Mouse (Mus musculus) CH12.LX (cell line): ENCODE data around the gene Plxna1.

Experiments used
- CHD2 ChIP-seq: IDR thresholded peaks from 2 replicates; pipeline ENCODE4 v1.6.1; 2011; ENCODE audit warnings: low read length, improper control_type of control experiment
- CTCF ChIP-seq, 2 experiments: IDR thresholded peaks in 1 of 2; conservative IDR thresholded peaks in 1 of 2; 2 replicates each; pipeline ENCODE4 v1.5.1; 2011 to 2012; ENCODE audit warnings: low read depth in 2 of 2, low read length in 2 of 2, improper control_type of control experiment in 1 of 2, inconsistent platforms in 1 of 2, mild to moderate bottlenecking in 1 of 2, moderate library complexity in 1 of 2
- E2F4 ChIP-seq: IDR thresholded peaks from 2 replicates; pipeline ENCODE4 v1.6.1; 2011; ENCODE audit warnings: low read depth, low read length, improper control_type of control experiment; ENCODE audit not compliant: insufficient replicate concordance
- EP300 ChIP-seq: IDR thresholded peaks from 2 replicates; pipeline ENCODE4 v1.6.1; 2011; ENCODE audit warnings: low read length, improper control_type of control experiment
- ETS1 ChIP-seq: conservative IDR thresholded peaks from 2 replicates; pipeline ENCODE4 v1.6.1; 2012; ENCODE audit warnings: low read depth, mild to moderate bottlenecking, inconsistent platforms, low read length, improper control_type of control experiment, moderate library complexity
- JUN ChIP-seq: IDR thresholded peaks from 2 replicates; pipeline ENCODE4 v1.6.1; 2011; ENCODE audit warnings: low read depth, mild to moderate bottlenecking, low read length, improper control_type of control experiment, moderate library complexity; ENCODE audit not compliant: insufficient read depth
- MAFK ChIP-seq: IDR thresholded peaks from 2 replicates; pipeline ENCODE4 v1.6.1; 2011; ENCODE audit warnings: low read length, improper control_type of control experiment; ENCODE audit not compliant: insufficient replicate concordance
- MEF2A ChIP-seq: IDR thresholded peaks from 2 replicates; pipeline ENCODE4 v1.6.1; 2014; ENCODE audit warnings: low read depth, mild to moderate bottlenecking, inconsistent platforms, low read length, improper control_type of control experiment, borderline replicate concordance
- POLR2A ChIP-seq: IDR thresholded peaks from 2 replicates; pipeline ENCODE4 v1.6.1; 2011; ENCODE audit warnings: low read depth, mild to moderate bottlenecking, improper control_type of control experiment, low read length
- USF1 ChIP-seq: IDR thresholded peaks from 2 replicates; pipeline ENCODE4 v1.6.1; 2014; ENCODE audit warnings: low read depth, mild to moderate bottlenecking, inconsistent platforms, low read length, improper control_type of control experiment

GRCm38 (mm10) chr6:89386956-89387355 is 24.5 kb upstream of the Plxna1 start:
- TF ChIP-seq CTCF (conservative IDR thresholded peaks at IDR 0.05 in 1 of 2, IDR thresholded peaks at IDR 0.05 in 1 of 2; ENCODE audit: low read depth in 2 of 2, low read length in 2 of 2) = no peak
- no peak for TF ChIP-seq E2F4
- TF ChIP-seq USF1 = no peak
- no peak for TF ChIP-seq MEF2A
- TF ChIP-seq CHD2 = no peak
- no peak for TF ChIP-seq EP300
- TF ChIP-seq POLR2A = no peak
- TF ChIP-seq JUN = no peak
- no peak for TF ChIP-seq ETS1
- TF ChIP-seq MAFK = no peak
